Mouse (Mus musculus): ENCODE measurements around the gene Sec24b.

Gene Sec24b

DNA sequence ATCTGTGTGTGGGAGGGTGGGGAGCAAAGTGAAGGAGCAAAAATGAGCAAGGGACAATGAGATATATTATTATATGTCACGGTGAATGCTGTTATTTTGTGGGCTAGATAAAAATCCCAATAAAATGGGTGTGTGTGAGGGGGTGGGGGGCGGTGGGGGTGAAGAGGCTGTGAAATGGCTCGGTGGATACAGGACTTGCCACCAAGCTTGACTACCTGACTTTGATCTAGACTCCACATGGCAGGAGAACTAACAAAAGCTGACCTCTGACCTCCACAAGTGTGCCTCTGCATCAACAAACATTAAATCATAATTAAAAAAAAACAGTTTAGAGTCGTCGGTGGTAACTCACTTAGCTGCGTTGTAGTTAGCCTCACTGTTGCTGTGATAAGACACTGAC, 81.8 kb downstream of the Sec24b start:
- no peak for DNase-seq (ENCODE audit: low read depth, low spot score)

GRCm38 (mm10) chr3:129978716-129979115, 82.6 kb downstream of the Sec24b start:
- no peak for DNase-seq (ENCODE audit: low read depth, low spot score)

GRCm38 (mm10) chr3:129976317-129976716, 85.0 kb downstream of the Sec24b start:
- no peak for DNase-seq (ENCODE audit: low read depth, low spot score)

GRCm38 (mm10) chr3:129970529-129971515, 90.5 kb downstream of the Sec24b start:
- no peak for DNase-seq (ENCODE audit: low read depth, low spot score)

DNA sequence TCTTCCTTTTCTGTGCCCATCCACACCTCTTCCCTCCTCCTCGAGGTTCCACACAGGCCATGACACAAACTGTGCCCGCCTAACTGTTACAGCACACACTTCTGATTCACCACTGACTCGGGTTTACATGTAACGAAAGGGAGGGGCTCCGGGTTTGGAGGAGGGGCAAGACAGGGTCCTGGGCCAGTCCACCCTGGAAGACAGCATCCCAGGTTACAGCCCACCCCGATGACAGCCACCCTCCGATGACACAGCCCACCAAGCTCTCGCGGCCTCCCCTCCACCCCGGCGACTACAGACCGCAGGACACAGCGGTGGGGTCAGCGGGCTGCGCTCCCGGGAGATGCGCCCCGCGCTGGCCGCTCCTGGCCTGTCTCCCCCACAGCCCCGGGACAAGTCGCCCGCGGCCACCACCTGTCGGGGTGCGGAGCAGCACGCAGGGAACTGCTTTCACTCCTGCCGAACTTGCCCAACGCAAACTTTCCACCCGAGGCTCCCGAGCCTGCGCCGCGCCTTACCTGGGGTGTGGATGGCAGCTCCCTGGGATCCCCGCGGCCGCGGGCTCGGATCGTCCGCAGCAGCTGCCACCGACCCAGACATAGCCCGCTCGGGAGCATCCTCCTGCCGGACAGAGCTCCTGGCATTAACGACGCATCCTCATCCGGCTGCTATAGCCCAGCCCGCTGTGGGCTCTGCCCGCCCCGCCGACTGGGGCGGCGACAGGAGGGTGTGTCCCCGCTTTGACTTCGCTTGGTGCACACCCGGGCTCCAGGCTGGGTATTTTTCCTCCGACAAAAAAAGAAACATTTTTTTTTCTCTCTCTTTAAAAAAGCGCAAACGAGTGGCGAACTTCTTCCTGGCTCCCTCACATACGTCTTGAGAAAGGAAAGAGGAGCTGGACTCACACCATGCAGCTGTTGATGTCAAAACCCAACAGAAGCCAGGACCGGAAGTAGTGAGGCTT, 91.6 kb downstream of the Sec24b start, which contains the start of gene Mcub:
Mcub (minus strand) TSS at position 775 of the 964 bp plus-strand sequence.
- no peak for DNase-seq (ENCODE audit: low read depth, low spot score)

DNA sequence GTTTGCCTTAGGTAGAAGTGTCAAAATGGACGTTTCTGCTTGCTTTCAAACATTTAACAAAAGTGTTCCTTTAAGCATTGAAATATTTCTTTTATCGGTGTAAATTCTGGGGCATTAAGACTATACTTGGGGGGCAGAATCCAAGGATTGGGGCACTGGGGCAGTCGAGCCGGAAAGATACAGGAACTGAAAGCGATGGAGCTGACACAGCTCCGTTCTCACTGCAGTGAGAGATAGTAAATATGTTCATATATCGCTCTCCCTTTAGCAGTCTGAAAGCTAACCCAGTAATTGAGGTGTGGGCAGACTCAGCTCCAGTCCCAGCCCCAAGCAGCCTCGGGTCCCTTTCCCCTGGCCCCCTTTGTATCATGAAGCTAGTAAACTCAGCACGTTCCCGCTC, 92.3 kb downstream of the Sec24b start:
- no peak for DNase-seq (ENCODE audit: low read depth, low spot score)

- no peak for DNase-seq (ENCODE audit: low read depth, low spot score)
Measured at GRCm38 (mm10) chr3:129967874-129968273, 93.5 kb downstream of the Sec24b start.

DNA sequence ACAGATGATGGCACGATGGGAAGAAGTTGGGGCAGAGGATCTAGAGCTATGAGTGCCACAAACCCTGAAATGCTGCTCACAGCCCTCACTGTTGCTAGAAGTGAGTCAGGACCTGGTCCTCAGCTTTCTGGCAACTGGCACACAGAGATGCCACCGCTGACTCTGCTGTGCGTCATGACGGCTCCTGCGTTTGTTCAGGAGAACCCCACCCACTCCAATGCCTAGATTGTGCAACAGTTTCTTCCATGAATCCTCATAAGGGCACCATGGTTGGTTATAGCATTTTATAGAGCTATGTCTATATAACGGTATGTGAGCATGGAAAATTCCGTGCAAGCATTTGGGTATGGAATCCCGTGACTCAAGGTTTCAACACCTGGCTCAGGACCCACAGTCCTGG, 96.7 kb downstream of the Sec24b start:
- DNase-seq (ENCODE audit: low read depth, low spot score), result no peak

- DNase-seq (ENCODE audit: low read depth, low spot score), result no peak
Measured at GRCm38 (mm10) chr3:129962533-129962932, 98.8 kb downstream of the Sec24b start.

DNA sequence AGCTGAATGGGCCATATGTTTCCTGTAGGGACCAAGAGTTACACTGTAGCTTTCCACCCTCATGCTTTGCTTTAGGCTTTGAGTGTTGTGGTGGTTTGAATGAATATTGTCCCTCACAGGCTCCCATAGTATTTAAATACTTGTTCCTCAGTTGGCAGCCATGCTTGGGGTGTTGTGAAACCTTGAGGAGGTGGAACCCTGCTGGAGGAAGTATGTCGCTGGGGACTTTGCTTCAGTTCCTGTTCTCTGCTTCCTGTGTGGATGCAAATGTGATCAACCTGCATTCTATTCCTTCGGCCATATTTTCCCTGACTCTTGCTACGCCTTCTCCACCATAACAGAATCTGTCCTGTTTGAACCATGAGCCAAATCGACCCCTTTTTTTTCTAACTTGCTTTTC, 108.1 kb downstream of the Sec24b start:
- no peak for DNase-seq (ENCODE audit: low read depth, low spot score)

- no peak for DNase-seq (ENCODE audit: low read depth, low spot score)
Measured at GRCm38 (mm10) chr3:129949158-129949773, 112.1 kb downstream of the Sec24b start.

GRCm38 (mm10) chr3:129948359-129948758, 113.0 kb downstream of the Sec24b start:
- DNase-seq (ENCODE audit: low read depth, low spot score), result no peak

- no peak for DNase-seq (ENCODE audit: low read depth, low spot score)
Measured at GRCm38 (mm10) chr3:129946217-129946914, 115.0 kb downstream of the Sec24b start.

GRCm38 (mm10) chr3:129943813-129944212, 117.5 kb downstream of the Sec24b start:
- DNase-seq (ENCODE audit: low read depth, low spot score), result no peak

DNA sequence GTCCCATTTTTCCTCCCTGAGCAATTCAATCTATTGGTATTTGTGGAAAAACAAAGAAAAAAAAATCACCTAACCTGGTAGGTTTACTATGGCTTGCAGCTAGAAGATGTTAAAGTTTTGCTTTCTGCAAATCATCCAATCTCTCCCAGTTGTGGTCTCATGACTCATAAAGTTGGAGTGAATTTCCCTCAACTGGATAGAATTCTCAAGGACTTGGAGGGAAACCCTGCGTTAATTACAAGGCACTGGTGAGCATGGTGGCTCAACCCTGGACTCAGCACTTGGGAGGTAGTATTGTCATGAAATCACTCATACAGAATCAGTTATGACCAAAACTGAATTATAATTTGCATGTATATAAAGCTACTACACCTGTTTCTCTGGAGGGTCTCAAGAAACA, 120.1 kb downstream of the Sec24b start:
- no peak for DNase-seq (ENCODE audit: low read depth, low spot score)

GRCm38 (mm10) chr3:129940780-129941179, 120.6 kb downstream of the Sec24b start:
- DNase-seq (ENCODE audit: low read depth, low spot score), result no peak

GRCm38 (mm10) chr3:129939058-129939457, 122.3 kb downstream of the Sec24b start:
- no peak for DNase-seq (ENCODE audit: low read depth, low spot score)

DNA sequence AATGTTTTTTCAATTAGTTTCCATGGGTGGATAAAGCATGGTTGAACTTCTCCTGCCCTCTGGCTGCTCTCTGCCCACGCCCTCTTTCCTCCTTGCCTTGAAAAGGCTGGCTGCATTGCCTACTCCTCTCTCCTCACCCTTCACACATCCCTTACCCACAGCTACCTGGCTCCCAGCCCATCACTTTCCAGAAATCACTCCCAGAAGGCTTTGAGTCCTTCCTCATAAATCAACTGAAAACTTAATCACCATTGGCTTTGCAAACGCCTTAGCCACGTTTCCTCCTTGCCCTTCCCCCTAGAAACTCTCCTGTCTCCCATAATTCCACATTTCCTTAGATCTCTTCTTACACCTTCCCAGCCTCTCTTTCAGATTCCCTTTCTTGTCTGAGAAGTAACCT, 123.5 kb downstream of the Sec24b start:
- DNase-seq (ENCODE audit: low read depth, low spot score), result no peak

GRCm38 (mm10) chr3:129936561-129936960, 124.8 kb downstream of the Sec24b start:
- no peak for DNase-seq (ENCODE audit: low read depth, low spot score)
